Mouse (Mus musculus) myocyte (in vitro differentiated cells): Measurements from ENCODE around the gene Leng9.

Experiments
- MAX ChIP-seq: IDR thresholded peaks from one replicate; pipeline ENCODE4 v1.6.1; 2011; ENCODE audit warnings: low read depth, mild to moderate bottlenecking, control low read depth
- MYOG ChIP-seq, 3 experiments: IDR thresholded peaks; one replicate each; pipeline ENCODE4 v1.6.1; 2011; ENCODE audit warnings: control low read depth in 2 of 3, low read depth in 2 of 3, mild to moderate bottlenecking in 2 of 3; ENCODE audit not compliant: insufficient read length in 2 of 3, control insufficient read depth in 1 of 3, insufficient read depth in 1 of 3
- POLR2A ChIP-seq: IDR thresholded peaks from one replicate; pipeline ENCODE4 v1.6.1; 2011; ENCODE audit warnings: low read depth, mild to moderate bottlenecking, control low read depth, moderate library complexity; ENCODE audit not compliant: insufficient read length
- REST ChIP-seq: IDR thresholded peaks from one replicate; pipeline ENCODE4 v1.6.1; 2011; ENCODE audit warnings: mild to moderate bottlenecking, control low read depth, moderate library complexity; ENCODE audit not compliant: insufficient read depth, insufficient read length
- TCF12 ChIP-seq: IDR thresholded peaks from one replicate; pipeline ENCODE4 v1.6.1; 2011; ENCODE audit warnings: mild to moderate bottlenecking, control low read depth; ENCODE audit not compliant: poor library complexity, insufficient read depth, severe bottlenecking
- TCF3 ChIP-seq: IDR thresholded peaks from one replicate; pipeline ENCODE4 v1.6.1; 2011; ENCODE audit warnings: low read depth, control low read depth; ENCODE audit not compliant: insufficient read length
- USF1 ChIP-seq: IDR thresholded peaks from one replicate; pipeline ENCODE4 v1.6.1; 2011; ENCODE audit warnings: low read depth, mild to moderate bottlenecking, control low read depth, moderate library complexity

GRCm38 (mm10) chr7:4132581-4132980 is 17.6 kb downstream of the Leng9 start:
- TF ChIP-seq USF1 = no peak
- TF ChIP-seq MYOG (IDR thresholded peaks at IDR 0.05; ENCODE audit: control insufficient read depth in 1 of 3, insufficient read depth in 1 of 3, insufficient read length in 2 of 3, low read depth in 2 of 3) = no peak
- TF ChIP-seq POLR2A = no peak
- no peak for TF ChIP-seq TCF3
- no peak for TF ChIP-seq MAX
- TF ChIP-seq REST = no peak
- no peak for TF ChIP-seq TCF12
